Mouse (Mus musculus) cortical plate, adult 2 months (tissue): ENCODE results near the gene Ppp2ca.

Experiments
- CTCF ChIP-seq: fragments of 200-500 bp; IDR thresholded peaks from 2 replicates; pipeline ENCODE4 v1.5.1; 2011; ENCODE audit warnings: mild to moderate bottlenecking, control low read depth, low read length; ENCODE audit not compliant: insufficient read depth; ENCODE audit errors: extremely low read depth
- POLR2A ChIP-seq: fragments of 200-500 bp; IDR thresholded peaks from 2 replicates; pipeline ENCODE4 v1.6.1; 2011; ENCODE audit warnings: mild to moderate bottlenecking, low read length, control low read depth; ENCODE audit not compliant: insufficient read depth; ENCODE audit errors: extremely low read depth

DNA sequence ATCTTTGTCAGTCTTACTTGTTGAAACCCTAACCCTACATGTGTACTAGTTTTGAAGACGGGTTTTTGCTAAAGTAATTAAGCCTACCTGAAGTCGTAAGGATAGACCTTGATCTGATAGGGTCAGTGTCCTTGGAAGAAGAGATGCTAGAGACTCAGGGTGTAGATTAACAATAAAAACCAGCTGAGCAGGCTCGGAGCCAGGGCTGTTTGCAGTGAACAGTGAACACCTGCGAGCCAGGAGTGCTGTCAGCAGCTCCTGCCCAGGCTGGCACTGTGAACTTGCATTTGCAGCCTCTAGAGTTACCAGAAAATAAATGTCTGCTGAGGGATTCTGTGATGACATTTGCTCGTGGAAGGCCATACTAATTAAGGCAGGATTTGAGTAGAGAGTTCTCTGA, 39.5 kb upstream of the Ppp2ca start:
- TF ChIP-seq CTCF: no peak
- TF ChIP-seq POLR2A: no peak
